Mouse (Mus musculus) midbrain, embryonic 12.5 days (tissue): ENCODE measurements around the gene Trim59. TPM values are rescaled to one million over a fixed set of nuclear protein-coding genes. Genes with fewer than 3 reads are reported as not detected.

Experiments
- ATAC-seq: fragments of 200-750 bp; cut with Nextera tagmentation; 2 replicates; pipeline ENCODE4 v1.8.0; 2017; ENCODE audit warnings: low read depth, moderate TSS enrichment, moderate library complexity; ENCODE audit not compliant: low FRiP score
- H3K27ac ChIP-seq: fragments of 300-500 bp; sonication (generic); replicated peaks from 2 replicates; pipeline ENCODE4 v1.5.1; 2016; ENCODE audit warnings: mild to moderate bottlenecking
- H3K27me3 ChIP-seq: fragments of 300-500 bp; sonication (generic); 2 replicates; pipeline ENCODE4 v1.6.1; 2016; ENCODE audit warnings: mild to moderate bottlenecking
- H3K36me3 ChIP-seq: fragments of 300-500 bp; sonication (generic); 2 replicates; pipeline ENCODE4 v1.6.1; 2016
- H3K4me1 ChIP-seq: fragments of 300-500 bp; sonication (generic); 2 replicates; pipeline ENCODE4 v1.6.1; 2016
- H3K4me2 ChIP-seq: fragments of 300-500 bp; sonication (generic); replicated peaks from 2 replicates; pipeline ENCODE4 v1.6.1; 2016; ENCODE audit warnings: mild to moderate bottlenecking, moderate library complexity
- H3K4me3 ChIP-seq: fragments of 300-500 bp; sonication (generic); 2 replicates; pipeline ENCODE4 v1.5.1; 2016; ENCODE audit warnings: mild to moderate bottlenecking
- H3K9ac ChIP-seq: fragments of 300-500 bp; sonication (generic); replicated peaks from 2 replicates; pipeline ENCODE4 v1.6.1; 2016; ENCODE audit warnings: mild to moderate bottlenecking, moderate library complexity
- H3K9me3 ChIP-seq: fragments of 300-500 bp; sonication (generic); 2 replicates; pipeline ENCODE4 v1.6.1; 2016; ENCODE audit warnings: mild to moderate bottlenecking
- WGBS: fragments of 180-500 bp; shearing (Covaris S2); methylation state at CpG from one replicate; pipeline ENCODE4 v1.1.7; 2016; 5-methylcytosine and 5-hydroxymethylcytosine counted together
- microRNA counts: library from miRNA; unstranded; fragments of <30 nt; microRNA quantifications from one replicate; lab custom pipeline; 2017
- microRNA-seq: library from miRNA; unstranded; fragments of <30 nt; microRNA quantifications from one replicate; pipeline ENCODE4, GENCODE M21; 2017
- polyA plus RNA-seq: library from polyadenylated mRNA; unstranded; fragments of >200 nt; fragmentation: Nextera tagmentation; extraction: Ambion mirVana; gene quantifications from 2 replicates; pipeline ENCODE4 v1.2.1, GENCODE M21; 2016

Gene Trim59
- polyA plus RNA-seq, 1 experiment from 2014 or later, result 171 TPM

- Histone ChIP-seq H3K9me3 (no peaks in the 10 kb centered on the region), H3K27me3 (no peaks in the 10 kb centered on the region), H3K27ac (peak within 1 kb of the TSS; percentile 89), H3K4me1 (peaks cover 6% of the 10 kb centered on the region), H3K4me3 (peak within 1 kb of the TSS; percentile 96), H3K9ac (peak within 1 kb of the TSS; percentile 84), H3K4me2 (peak within 1 kb of the TSS; percentile 83), H3K36me3 (no peaks in the 10 kb centered on the region)
- peak; percentile 94 for ATAC-seq
- under 1% methylated on average over 76 of the region's 76 CpGs for WGBS
These were observed 39.9 kb downstream of the Trim59 start, which contains the start of the genes Ift80 and Smc4 for GRCm38 (mm10) chr3:69004437-69005337. Gene Ift80 (minus strand): TSS chr3:69004570. Gene Smc4 (plus strand): TSS chr3:69004738.

- peak overlapping the region; percentile 89 for H3K27ac ChIP-seq
- peaks cover 6% of the 10 kb centered on the region for H3K4me1 ChIP-seq
- ATAC-seq, result no peak; the same call in 1 of the 2 replicates
- peak overlapping the region; percentile 57 for H3K9ac ChIP-seq
- H3K9me3 ChIP-seq, result no peaks in the 10 kb centered on the region
- H3K4me3 ChIP-seq, result peak overlapping the region; percentile 96
- H3K36me3 ChIP-seq, result no peaks in the 10 kb centered on the region
- under 1% methylated on average over 7 of the region's 7 CpGs for WGBS
- H3K27me3 ChIP-seq, result no peaks in the 10 kb centered on the region
- peak overlapping the region; percentile 83 for H3K4me2 ChIP-seq
These were observed 40.5 kb downstream of the Trim59 start for GRCm38 (mm10) chr3:69004055-69004436.

DNA sequence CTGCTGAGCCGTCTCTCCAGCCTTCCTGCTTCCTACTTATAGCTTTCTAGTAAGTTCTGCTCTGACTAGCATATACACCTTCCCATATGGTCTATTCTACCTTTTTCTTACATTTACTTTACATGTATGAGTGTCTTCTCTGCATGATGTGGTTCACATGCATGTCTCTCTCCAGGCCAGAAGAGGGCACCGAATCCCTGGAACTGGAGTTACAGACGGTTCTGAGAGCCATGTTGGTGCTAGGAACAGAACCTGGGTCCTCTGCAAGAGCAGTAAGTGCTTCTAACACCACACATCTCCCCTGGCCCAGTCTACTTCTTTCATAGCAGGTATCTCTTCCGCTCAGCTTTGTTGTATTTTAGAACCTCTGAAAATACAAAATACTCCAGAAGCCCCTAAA is 41.8 kb downstream of the Trim59 start:
- Histone ChIP-seq H3K27me3 (no peaks in the 10 kb centered on the region), H3K4me1 (peaks cover 6% of the 10 kb centered on the region), H3K27ac (no peak overlapping the region), H3K9me3 (no peaks in the 10 kb centered on the region), H3K36me3 (no peaks in the 10 kb centered on the region), H3K4me3 (no peak overlapping the region), H3K9ac (no peak overlapping the region), H3K4me2 (no peak overlapping the region)
- WGBS, result 86% methylated on average over 4 of the region's 4 CpGs
- ATAC-seq, result no peak

DNA sequence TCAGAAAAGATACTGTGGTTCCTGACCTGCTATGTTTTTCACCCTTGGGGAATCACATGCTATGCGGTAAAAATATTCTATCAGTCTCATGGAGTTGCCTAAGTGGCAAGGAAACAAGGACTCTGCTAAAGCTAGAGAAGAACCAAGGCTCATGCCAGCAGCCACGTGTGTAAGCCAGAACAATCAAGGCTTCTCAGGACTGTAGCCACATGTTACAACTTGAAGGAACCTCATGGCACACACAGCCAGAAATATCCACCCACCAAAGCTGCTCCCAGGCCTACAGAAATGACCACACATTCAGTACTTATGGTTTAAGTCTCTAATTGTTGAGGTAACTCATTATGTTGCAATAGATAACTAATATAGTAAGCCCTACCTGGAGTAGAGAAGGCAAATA is 58.0 kb downstream of the Trim59 start:
- Histone ChIP-seq H3K4me2 (no peak overlapping the region), H3K9ac (no peak overlapping the region), H3K4me3 (no peak overlapping the region), H3K27ac (no peak overlapping the region), H3K4me1 (no peaks in the 10 kb centered on the region), H3K36me3 (peaks cover 13% of the 10 kb centered on the region; the same call in 1 of the 2 replicates), H3K9me3 (no peaks in the 10 kb centered on the region), H3K27me3 (no peaks in the 10 kb centered on the region)
- WGBS, result 86% methylated on average over 2 of the region's 2 CpGs
- no peak for ATAC-seq

MicroRNAs encoded within 50 kb of the gene (microRNA counts, 519-probe panel; counts per million panel counts)
- microRNA mmu-miR-15b (lab: Ali Mortazavi, UCI), result 9,022 counts per million, percentile 95 among the panel's probes with 10 or more counts

Small RNA genes within 50 kb of the gene (microRNA-seq; reads per million reads assigned to microRNA genes)
- 2,105 reads per million, percentile 85 among the genes with 10 or more reads in this experiment for gene Mir15b
- gene Mir16-2, result 867 reads per million, percentile 76 among the genes with 10 or more reads in this experiment

Other genes with a start within 250 kb of the Trim59 start
- 2.1 and 2.5 TPM in 2 replicates for gene 1110032F04Rik, start 175.2 kb downstream of the Trim59 start, polyA plus RNA-seq
- gene Ift80, start 40.2 kb downstream of the Trim59 start, polyA plus RNA-seq, result 16.2 and 20.4 TPM in 2 replicates
- 172 and 187 TPM in 2 replicates for gene Smc4, start 40.0 kb downstream of the Trim59 start, polyA plus RNA-seq
- gene Kpna4, start 82.4 kb upstream of the Trim59 start, polyA plus RNA-seq, result 52.4 and 63.1 TPM in 2 replicates
- not detected in 2 replicates for gene Arl14, start 177.7 kb upstream of the Trim59 start, polyA plus RNA-seq